Mouse (Mus musculus) cortical plate, adult 2 months (tissue): ENCODE data around the gene Pom121.

Source experiments
- CTCF ChIP-seq: fragments of 200-500 bp; IDR thresholded peaks from 2 replicates; pipeline ENCODE4 v1.5.1; 2011; ENCODE audit warnings: mild to moderate bottlenecking, control low read depth, low read length; ENCODE audit not compliant: insufficient read depth; ENCODE audit errors: extremely low read depth
- POLR2A ChIP-seq: fragments of 200-500 bp; IDR thresholded peaks from 2 replicates; pipeline ENCODE4 v1.6.1; 2011; ENCODE audit warnings: mild to moderate bottlenecking, low read length, control low read depth; ENCODE audit not compliant: insufficient read depth; ENCODE audit errors: extremely low read depth

- TF ChIP-seq CTCF (peak; percentile 93), POLR2A (no peak)
Observed at GRCm38 (mm10) chr5:135400244-135400643, 5.9 kb upstream of the Pom121 start.
